ENCODE assay signal across 8 mouse cellular contexts in genomic region chr3:90220088-90220487, GRCm38 (mm10). TPM values are rescaled to one million over a fixed set of nuclear protein-coding genes. Genes with fewer than 3 reads are reported as not detected.
DNase-seq lines count a peak whose midpoint lies in the region; ATAC-seq and TF ChIP-seq lines count a peak whose summit lies in the region.

No protein-coding gene starts in this region.

- no peaks in the 10 kb centered on the region for H3K9me3 ChIP-seq in ES-Bruce4 (replicated peaks; ENCODE audit: control insufficient read depth, insufficient read depth, low read length, poor library complexity, severe bottlenecking)
- H3K9me3 ChIP-seq in embryonic facial prominence, embryonic 11.5 days (replicated peaks; ENCODE audit: control insufficient read depth, low read length), result no peaks in the 10 kb centered on the region
- no peaks in the 10 kb centered on the region for H3K9me3 ChIP-seq in heart, embryonic 15.5 days (replicated peaks)
- no peaks in the 10 kb centered on the region for H3K9me3 ChIP-seq in neural tube, embryonic 14.5 days (ENCODE audit: control insufficient read depth, low read length)

- TF ChIP-seq EP300 in ES-Bruce4 (IDR thresholded peaks at IDR 0.05; ENCODE audit: insufficient read depth, low read depth, low read length), result no peak

- H3K4me3 ChIP-seq in ES-Bruce4 (ENCODE audit: low read depth, low read length), result no peak overlapping the region
- peak overlapping the region; percentile 53 for H3K4me3 ChIP-seq in embryonic facial prominence, embryonic 11.5 days (ENCODE audit: low read depth, low read length)
- H3K4me3 ChIP-seq in heart, embryonic 15.5 days, result peak overlapping the region; percentile 68
- H3K4me3 ChIP-seq in lung, adult 2 months (replicated peaks; ENCODE audit: extremely low read depth, low read depth, low read length), result peak overlapping the region; percentile 82
- peak overlapping the region; percentile 27 for H3K4me3 ChIP-seq in neural tube, embryonic 14.5 days (ENCODE audit: low read depth, low read length)

- no peak for ATAC-seq in embryonic facial prominence, embryonic 11.5 days (replicated peaks; ENCODE audit: insufficient number of reproducible peaks, low FRiP score, low TSS enrichment, low read depth)
- ATAC-seq in heart, embryonic 15.5 days (replicated peaks; ENCODE audit: insufficient number of reproducible peaks, insufficient read depth, low FRiP score, low read depth), result no peak
- ATAC-seq in neural tube, embryonic 14.5 days (ENCODE audit: low read depth), result peak; percentile 52

- H3K27ac ChIP-seq in ES-Bruce4 (ENCODE audit: insufficient read depth, low read length), result 0 out of 2 replicates have a peak overlapping the region, but pooled peaks have one; percentile 7
- peak overlapping the region; percentile 70; the same call in 1 of the 2 replicates for H3K27ac ChIP-seq in embryonic facial prominence, embryonic 11.5 days (replicated peaks; ENCODE audit: low read depth, low read length)
- H3K27ac ChIP-seq in heart, embryonic 15.5 days, result peak overlapping the region; percentile 87
- peak overlapping the region; percentile 44; the same call in 1 of the 2 replicates for H3K27ac ChIP-seq in neural tube, embryonic 14.5 days (ENCODE audit: low read depth, low read length)

- WGBS in embryonic facial prominence, embryonic 11.5 days, result 18% methylated on average over 6 of the region's 6 CpGs
- 18% methylated on average over 6 of the region's 6 CpGs for WGBS in heart, embryonic 15.5 days
- WGBS in lung, adult 2 months, result 7% methylated on average over 6 of the region's 6 CpGs
- WGBS in neural tube, embryonic 14.5 days, result 9% methylated on average over 6 of the region's 6 CpGs

- TF ChIP-seq CTCF in ES-Bruce4 (IDR thresholded peaks at IDR 0.05; ENCODE audit: low read depth, low read length), result no peak
- no peak for TF ChIP-seq CTCF in lung, adult 2 months (IDR thresholded peaks at IDR 0.05; ENCODE audit: insufficient read depth, low read length)

- peak overlapping the region; percentile 81 for H3K4me2 ChIP-seq in embryonic facial prominence, embryonic 11.5 days (ENCODE audit: low read depth, low read length)
- peak overlapping the region; percentile 82 for H3K4me2 ChIP-seq in heart, embryonic 15.5 days
- H3K4me2 ChIP-seq in neural tube, embryonic 14.5 days (ENCODE audit: low read depth, low read length), result peak overlapping the region; percentile 52

- TF ChIP-seq POLR2A in ES-Bruce4 (IDR thresholded peaks at IDR 0.05; ENCODE audit: insufficient read depth, low read length), result no peak
- TF ChIP-seq POLR2A in lung, adult 2 months (IDR thresholded peaks at IDR 0.05; ENCODE audit: borderline replicate concordance, extremely low read depth, low read depth, low read length), result no peak

- DNase-seq in adrenal gland, adult 8-10 months, result peak; percentile 42
- peak; percentile 79 for DNase-seq in embryonic facial prominence, embryonic 11.5 days (ENCODE audit: low spot score)
- DNase-seq in kidney, postnatal 4 days, result peak; percentile 59 to 75
- peak; percentile 41 for DNase-seq in lung, adult 2 months
- DNase-seq in urinary bladder, adult 18-20 months (ENCODE audit: low spot score in 2 of 2), result no peak

- H3K4me1 ChIP-seq in ES-Bruce4 (ENCODE audit: control insufficient read depth, insufficient read depth, low read length), result peaks cover 2% of the 10 kb centered on the region
- H3K4me1 ChIP-seq in embryonic facial prominence, embryonic 11.5 days (ENCODE audit: control insufficient read depth, insufficient read depth, low read length), result no peaks in the 10 kb centered on the region
- peaks cover 27% of the 10 kb centered on the region for H3K4me1 ChIP-seq in heart, embryonic 15.5 days (replicated peaks)
- peaks cover 9% of the 10 kb centered on the region for H3K4me1 ChIP-seq in lung, adult 2 months (ENCODE audit: control insufficient read depth, insufficient read depth, low read length)
- peaks cover 7% of the 10 kb centered on the region; the same call in 1 of the 2 replicates for H3K4me1 ChIP-seq in neural tube, embryonic 14.5 days (ENCODE audit: control insufficient read depth, insufficient read depth, low read length)

- peak overlapping the region; percentile 82 for H3K9ac ChIP-seq in ES-Bruce4 (ENCODE audit: low read depth, poor library complexity, severe bottlenecking)
- peak overlapping the region; percentile 73 for H3K9ac ChIP-seq in embryonic facial prominence, embryonic 11.5 days (replicated peaks; ENCODE audit: low read length)
- H3K9ac ChIP-seq in heart, embryonic 15.5 days, result peak overlapping the region; percentile 76
- no peak overlapping the region for H3K9ac ChIP-seq in neural tube, embryonic 14.5 days (replicated peaks; ENCODE audit: low read depth, low read length)

- H3K36me3 ChIP-seq in ES-Bruce4 (ENCODE audit: control insufficient read depth, insufficient read depth, low read length, poor library complexity, severe bottlenecking), result no peaks in the 10 kb centered on the region
- H3K36me3 ChIP-seq in embryonic facial prominence, embryonic 11.5 days (replicated peaks; ENCODE audit: control insufficient read depth, insufficient read depth, low read depth, low read length), result no peaks in the 10 kb centered on the region; the same call in 1 of the 2 replicates
- peaks cover 11% of the 10 kb centered on the region for H3K36me3 ChIP-seq in heart, embryonic 15.5 days
- H3K36me3 ChIP-seq in neural tube, embryonic 14.5 days (ENCODE audit: control insufficient read depth, insufficient read depth, low read length), result no peaks in the 10 kb centered on the region

- H3K27me3 ChIP-seq in ES-Bruce4 (ENCODE audit: control insufficient read depth, insufficient read depth, low read length, poor library complexity, severe bottlenecking), result no peaks in the 10 kb centered on the region
- H3K27me3 ChIP-seq in embryonic facial prominence, embryonic 11.5 days (ENCODE audit: control insufficient read depth, insufficient read depth, low read length), result no peaks in the 10 kb centered on the region
- H3K27me3 ChIP-seq in heart, embryonic 15.5 days, result no peaks in the 10 kb centered on the region
- H3K27me3 ChIP-seq in neural tube, embryonic 14.5 days (ENCODE audit: control insufficient read depth, insufficient read depth, low read length), result no peaks in the 10 kb centered on the region

RNA-seq across cellular contexts. Expression of gene Rab13, which starts 6.6 kb away (rescaled TPM):
- polyA plus RNA-seq in ES-Bruce4 (2011; ENCODE audit: insufficient read depth, insufficient read length, low read depth, missing spikeins), result 8.0 and 12.4 TPM in 2 replicates
- total RNA-seq in adrenal gland, adult 8-10 months (2022), result 10 to 100 TPM; 28.8 to 42.4 (median 34.9) TPM
- 13.2 and 14.7 TPM in 2 replicates for polyA plus RNA-seq in embryonic facial prominence, embryonic 11.5 days (2014; fragmentation: Nextera tagmentation; extraction: Ambion mirVana)
- 22.1 and 24.0 TPM in 2 replicates for polyA plus RNA-seq in heart, embryonic 15.5 days (2015; fragmentation: Nextera tagmentation; extraction: Ambion mirVana)
- 5.4 and 5.8 TPM in 2 replicates for polyA plus RNA-seq in lung, adult 2 months (2012; rRNA removed)
- 8.0 and 12.4 TPM in 2 replicates for polyA plus RNA-seq in neural tube, embryonic 14.5 days (2014; fragmentation: Nextera tagmentation; extraction: Ambion mirVana)

RNA-seq across cellular contexts. Expression of gene Rps27, which starts 6.6 kb away (rescaled TPM):
- polyA plus RNA-seq in ES-Bruce4 (2011; ENCODE audit: insufficient read depth, insufficient read length, low read depth, missing spikeins), result 28.1 and 44.0 TPM in 2 replicates
- 1,000 to 10,000 TPM; 1,658 to 2,346 (median 2,053) TPM for total RNA-seq in adrenal gland, adult 8-10 months (2022)
- polyA plus RNA-seq in embryonic facial prominence, embryonic 11.5 days (2014; fragmentation: Nextera tagmentation; extraction: Ambion mirVana), result 1,115 and 1,319 TPM in 2 replicates
- polyA plus RNA-seq in heart, embryonic 15.5 days (2015; fragmentation: Nextera tagmentation; extraction: Ambion mirVana), result 766 and 874 TPM in 2 replicates
- 725 and 918 TPM in 2 replicates for polyA plus RNA-seq in lung, adult 2 months (2012; rRNA removed)
- polyA plus RNA-seq in neural tube, embryonic 14.5 days (2014; fragmentation: Nextera tagmentation; extraction: Ambion mirVana), result 896 and 936 TPM in 2 replicates

RNA-seq across cellular contexts. Expression of gene Jtb, which starts 11.3 kb away (rescaled TPM):
- polyA plus RNA-seq in ES-Bruce4 (2011; ENCODE audit: insufficient read depth, insufficient read length, low read depth, missing spikeins), result 23.7 and 24.5 TPM in 2 replicates
- 10 to 100 TPM; 64.2 to 76.1 (median 70.4) TPM for total RNA-seq in adrenal gland, adult 8-10 months (2022)
- polyA plus RNA-seq in embryonic facial prominence, embryonic 11.5 days (2014; fragmentation: Nextera tagmentation; extraction: Ambion mirVana), result 94.4 and 103 TPM in 2 replicates
- 78.4 and 79.5 TPM in 2 replicates for polyA plus RNA-seq in heart, embryonic 15.5 days (2015; fragmentation: Nextera tagmentation; extraction: Ambion mirVana)
- 49.4 and 66.3 TPM in 2 replicates for polyA plus RNA-seq in lung, adult 2 months (2012; rRNA removed)
- polyA plus RNA-seq in neural tube, embryonic 14.5 days (2014; fragmentation: Nextera tagmentation; extraction: Ambion mirVana), result 98.9 and 102 TPM in 2 replicates

RNA-seq across cellular contexts. Expression of gene Creb3l4, which starts 23.2 kb away (rescaled TPM):
- 3.7 and 4.6 TPM in 2 replicates for polyA plus RNA-seq in ES-Bruce4 (2011; ENCODE audit: insufficient read depth, insufficient read length, low read depth, missing spikeins)
- 1 to 10 TPM in 1 of 4 experiments, under 1 TPM in 3; 0.35 to 1.3 (median 0.63) TPM for total RNA-seq in adrenal gland, adult 8-10 months (2022)
- 7.7 and 9.9 TPM in 2 replicates for polyA plus RNA-seq in embryonic facial prominence, embryonic 11.5 days (2014; fragmentation: Nextera tagmentation; extraction: Ambion mirVana)
- polyA plus RNA-seq in heart, embryonic 15.5 days (2015; fragmentation: Nextera tagmentation; extraction: Ambion mirVana), result 2.2 and 3.0 TPM in 2 replicates
- 2.0 TPM in 2 replicates for polyA plus RNA-seq in lung, adult 2 months (2012; rRNA removed)
- polyA plus RNA-seq in neural tube, embryonic 14.5 days (2014; fragmentation: Nextera tagmentation; extraction: Ambion mirVana), result 1.3 and 2.4 TPM in 2 replicates

RNA-seq across cellular contexts. Expression of gene Slc39a1, which starts 27.9 kb away (rescaled TPM):
- 60.5 and 62.4 TPM in 2 replicates for polyA plus RNA-seq in ES-Bruce4 (2011; ENCODE audit: insufficient read depth, insufficient read length, low read depth, missing spikeins)
- 100 to 1,000 TPM; 129 to 172 (median 151) TPM for total RNA-seq in adrenal gland, adult 8-10 months (2022)
- 48.7 and 49.1 TPM in 2 replicates for polyA plus RNA-seq in embryonic facial prominence, embryonic 11.5 days (2014; fragmentation: Nextera tagmentation; extraction: Ambion mirVana)
- polyA plus RNA-seq in heart, embryonic 15.5 days (2015; fragmentation: Nextera tagmentation; extraction: Ambion mirVana), result 76.0 and 86.2 TPM in 2 replicates
- 72.8 and 83.7 TPM in 2 replicates for polyA plus RNA-seq in lung, adult 2 months (2012; rRNA removed)
- polyA plus RNA-seq in neural tube, embryonic 14.5 days (2014; fragmentation: Nextera tagmentation; extraction: Ambion mirVana), result 41.2 and 46.0 TPM in 2 replicates

Comparison
In these comparisons a context has a peak if more than half of its experiments do, and no peak if none do; other contexts are left out.
1. H3K27ac ChIP-seq: peak in every context shown above with its lines; median percentile 87 in heart, embryonic 15.5 days; 70 in embryonic facial prominence, embryonic 11.5 days; 44 in neural tube, embryonic 14.5 days; 7 in ES-Bruce4.
2. DNase-seq: peak in adrenal gland, adult 8-10 months (single experiment), embryonic facial prominence, embryonic 11.5 days (single experiment), kidney, postnatal 4 days (2 of 2) and lung, adult 2 months (single experiment); none in urinary bladder, adult 18-20 months (0 of 2).
3. RNA of gene Rps27, which starts 6.6 kb away (polyA plus RNA-seq): 1,115 to 1,319 TPM in embryonic facial prominence, embryonic 11.5 days, 896 to 936 TPM in neural tube, embryonic 14.5 days, 725 to 918 TPM in lung, adult 2 months and 766 to 874 TPM in heart, embryonic 15.5 days; 28.1 to 44.0 TPM in ES-Bruce4; every median in the first group is over 10 times any median in the second.
4. Peak in every context shown above with its lines, with median percentiles within 50 percentile points of each other: H3K4me2 ChIP-seq.